Mouse (Mus musculus): ENCODE results near the gene Fam89b.
"Not testable (repeated sequence)": the region's sequence is repeated elsewhere in the genome, so short reads cannot be mapped to it uniquely, and the experiment has no call there.

Fam89b gene

DNA sequence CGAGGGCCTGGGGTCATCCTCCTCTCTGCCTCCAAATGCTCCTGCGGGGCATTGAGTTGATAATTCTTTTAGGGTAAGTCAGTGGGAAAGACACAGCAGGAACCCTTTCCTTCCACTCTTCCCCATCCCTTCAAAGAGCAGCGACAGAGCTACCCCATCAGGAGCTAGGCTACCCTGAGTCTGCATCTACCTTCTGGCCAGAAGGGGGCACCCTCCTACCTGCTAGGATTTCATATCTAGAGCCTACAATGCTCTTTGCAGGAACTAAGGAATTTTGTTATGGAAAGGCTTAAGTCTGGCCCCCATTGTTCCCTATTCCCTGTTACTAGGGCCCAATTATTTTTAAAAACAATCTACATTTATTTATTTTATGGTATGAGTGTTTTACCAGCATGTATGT, 18.2 kb downstream of the Fam89b start:
- DNase-seq (ENCODE audit: low read depth): peak; percentile 93

DNA sequence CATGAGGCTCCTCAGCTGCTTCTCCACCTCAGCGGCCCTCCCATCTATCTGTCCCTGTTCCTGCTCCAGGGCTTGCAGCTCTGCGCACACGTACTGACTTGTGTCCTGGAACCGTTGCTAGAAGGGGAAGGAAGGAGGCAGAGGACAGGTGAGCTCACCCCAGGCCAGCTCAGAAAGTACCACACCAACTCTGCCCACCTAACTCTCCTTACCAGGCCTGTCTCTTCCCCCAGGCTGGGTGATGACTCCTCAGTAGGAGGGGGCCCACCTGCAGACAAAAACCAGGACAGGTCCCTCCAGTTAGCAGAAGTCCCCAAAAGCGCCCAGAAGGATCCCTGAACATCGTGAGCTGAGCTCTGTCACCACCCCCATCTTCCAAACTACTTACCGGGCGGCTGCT, 18.9 kb downstream of the Fam89b start:
- no peak for DNase-seq (ENCODE audit: low read depth)

- no peak for DNase-seq (ENCODE audit: low read depth)
Measured at GRCm38 (mm10) chr19:5710068-5710467, 19.4 kb downstream of the Fam89b start.

GRCm38 (mm10) chr19:5704801-5705571, 24.5 kb downstream of the Fam89b start:
- DNase-seq (ENCODE audit: low read depth): peak; percentile 79

DNA sequence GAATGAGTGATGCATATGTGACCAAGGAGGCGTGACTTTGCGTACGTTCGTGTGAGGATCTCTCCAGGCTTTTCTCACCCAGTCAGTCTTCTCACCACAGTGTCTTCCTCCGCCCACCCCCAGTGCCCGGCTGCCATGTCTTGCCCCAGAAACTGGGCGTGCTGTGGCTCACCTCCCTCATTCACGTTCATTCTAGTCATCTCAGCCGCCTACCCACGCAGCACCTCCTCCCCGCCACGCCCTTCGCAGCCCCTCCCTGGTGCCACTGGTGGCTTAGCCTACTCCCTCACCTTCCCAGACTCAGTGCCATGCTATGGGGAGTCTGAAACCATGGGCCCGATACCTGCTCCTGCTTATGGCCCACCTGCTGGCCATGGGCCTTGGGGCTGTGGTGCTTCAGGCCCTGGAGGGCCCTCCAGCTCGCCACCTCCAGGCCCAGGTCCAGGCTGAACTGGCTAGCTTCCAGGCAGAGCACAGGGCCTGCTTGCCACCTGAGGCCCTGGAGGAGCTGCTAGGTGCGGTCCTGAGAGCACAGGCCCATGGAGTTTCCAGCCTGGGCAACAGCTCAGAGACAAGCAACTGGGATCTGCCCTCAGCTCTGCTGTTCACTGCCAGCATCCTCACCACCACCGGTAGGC, 25.2 kb downstream of the Fam89b start, which contains the start of gene Kcnk7:
Kcnk7 (plus strand) TSS at position 205 of the 638 bp plus-strand sequence.
- DNase-seq (ENCODE audit: low read depth): no peak

DNA sequence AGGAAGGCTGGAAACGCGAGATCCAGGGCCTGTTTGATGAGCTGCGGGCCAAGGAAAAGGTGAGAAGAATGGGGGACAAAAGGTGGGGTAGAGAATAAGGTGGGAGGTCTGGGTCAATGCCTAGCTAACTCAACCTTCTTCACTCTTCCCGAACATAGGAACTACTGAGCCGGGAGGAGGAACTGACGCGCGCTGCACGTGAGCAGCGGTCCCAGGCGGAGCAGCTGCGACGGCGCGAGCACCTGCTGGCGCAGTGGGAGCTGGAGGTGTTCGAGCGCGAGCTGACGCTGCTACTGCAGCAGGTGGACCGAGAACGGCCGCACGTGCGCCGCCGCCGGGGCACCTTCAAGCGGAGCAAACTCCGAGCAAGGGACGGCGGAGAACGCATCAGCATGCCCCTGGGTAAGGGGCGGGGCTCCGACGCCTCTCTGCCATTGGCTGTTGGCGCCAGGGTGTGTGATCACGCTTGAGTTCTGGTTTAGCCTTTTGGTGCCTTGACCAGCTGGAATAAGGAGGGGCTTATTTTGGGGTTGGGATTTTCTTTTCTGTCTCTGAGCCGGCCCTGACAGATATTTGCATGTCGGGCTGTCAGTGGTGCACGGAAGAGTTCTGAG, 33.5 kb downstream of the Fam89b start:
- DNase-seq (ENCODE audit: low read depth): no peak

- no peak for DNase-seq (ENCODE audit: low read depth)
Measured at GRCm38 (mm10) chr19:5693801-5694200, 35.7 kb downstream of the Fam89b start.

DNA sequence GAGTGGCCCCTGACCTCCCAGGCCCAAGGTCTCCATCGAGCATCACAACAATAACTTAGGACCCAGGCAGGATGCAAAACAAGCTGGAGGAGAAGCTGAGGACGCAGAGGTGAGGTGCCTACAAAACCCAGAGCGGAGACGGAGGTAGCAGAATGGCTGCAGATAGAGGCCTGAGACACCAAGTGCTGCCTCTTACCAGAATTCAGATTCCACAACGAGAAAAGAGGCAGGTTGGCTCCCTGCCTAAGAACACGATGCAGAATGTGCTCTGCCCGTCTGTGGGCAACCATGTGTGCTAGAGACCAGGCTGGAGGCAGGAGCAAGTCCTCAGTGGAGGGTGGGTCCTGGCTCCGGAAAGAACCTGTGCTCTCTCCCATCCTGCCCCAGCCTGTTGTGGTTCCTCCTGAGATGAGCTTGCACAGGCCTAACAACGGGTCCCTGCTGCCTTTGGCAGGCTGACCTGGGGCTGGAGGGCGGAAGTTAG, 36.5 kb downstream of the Fam89b start:
- no peak for DNase-seq (ENCODE audit: low read depth)

- no peak for DNase-seq (ENCODE audit: low read depth)
Measured at GRCm38 (mm10) chr19:5692086-5692912, 37.2 kb downstream of the Fam89b start.

DNA sequence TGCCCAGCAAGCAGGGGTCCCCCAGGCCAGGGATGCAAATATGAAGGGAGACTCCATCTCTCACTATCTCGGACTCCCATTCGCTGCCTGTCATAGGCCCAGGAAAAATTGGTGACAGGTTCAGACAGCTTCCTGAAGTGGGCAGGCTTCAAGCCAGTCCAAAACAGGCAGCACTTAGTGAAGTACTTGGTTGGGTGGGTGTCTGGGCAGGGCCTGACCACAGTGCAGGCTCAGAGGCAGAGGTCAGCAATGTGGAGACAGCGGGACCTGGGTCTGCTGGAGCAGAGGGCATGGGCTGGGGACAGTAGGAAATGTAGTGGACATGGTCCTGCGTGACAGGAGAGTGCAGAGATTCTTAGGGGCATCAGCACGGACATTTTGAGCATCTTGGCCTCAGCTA, 37.9 kb downstream of the Fam89b start:
- no peak for DNase-seq (ENCODE audit: low read depth)

DNA sequence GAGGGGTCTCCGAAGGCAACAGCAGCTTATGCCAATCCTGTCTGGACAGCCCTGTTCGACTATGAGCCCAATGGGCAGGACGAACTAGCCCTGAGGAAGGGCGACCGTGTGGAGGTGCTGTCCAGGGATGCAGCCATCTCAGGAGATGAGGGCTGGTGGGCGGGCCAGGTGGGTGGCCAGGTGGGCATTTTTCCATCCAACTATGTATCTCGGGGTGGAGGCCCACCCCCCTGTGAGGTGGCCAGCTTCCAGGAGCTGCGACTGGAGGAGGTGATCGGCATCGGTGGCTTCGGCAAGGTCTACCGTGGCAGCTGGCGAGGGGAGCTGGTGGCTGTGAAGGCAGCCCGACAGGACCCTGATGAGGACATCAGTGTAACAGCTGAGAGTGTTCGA, 39.1 kb downstream of the Fam89b start:
- DNase-seq (ENCODE audit: low read depth): peak; percentile 22

- DNase-seq (ENCODE audit: low read depth): peak; percentile 91
Measured at GRCm38 (mm10) chr19:5689565-5690342, 39.7 kb downstream of the Fam89b start.

DNA sequence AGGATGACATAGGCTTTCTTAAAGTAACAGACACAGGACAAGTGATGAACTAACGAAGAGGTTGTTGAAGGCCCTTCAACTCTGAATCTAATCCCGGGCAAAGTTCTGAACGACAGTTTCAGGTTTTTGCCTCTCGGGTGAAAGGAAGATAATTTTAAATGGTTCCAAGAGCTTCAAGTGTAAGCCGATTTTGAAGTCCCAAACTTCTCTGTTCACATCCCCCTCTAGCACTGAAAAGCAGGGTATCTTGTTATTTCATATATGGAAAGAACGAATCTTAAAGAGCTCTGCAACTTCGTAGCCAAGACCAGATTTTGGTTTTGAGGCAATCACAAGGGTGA, 40.4 kb downstream of the Fam89b start:
- no peak for DNase-seq (ENCODE audit: low read depth)

GRCm38 (mm10) chr19:5688200-5689087, 41.0 kb downstream of the Fam89b start, which contains the start of the genes Map3k11 and Pcnx3:
Gene Map3k11 (plus strand): TSS chr19:5688742.
Gene Pcnx3 (minus strand): TSS chr19:5688908.
- DNase-seq (ENCODE audit: low read depth): peak; percentile 100

- DNase-seq (ENCODE audit: low read depth): peak; percentile 35
Measured at GRCm38 (mm10) chr19:5687738-5688137, 41.7 kb downstream of the Fam89b start.

- DNase-seq (ENCODE audit: low read depth): not testable (repeated sequence)
Measured at GRCm38 (mm10) chr19:5686954-5687353, 42.5 kb downstream of the Fam89b start.

- no peak for DNase-seq (ENCODE audit: low read depth)
Measured at GRCm38 (mm10) chr19:5686437-5686836, 43.0 kb downstream of the Fam89b start.

GRCm38 (mm10) chr19:5685861-5686260, 43.6 kb downstream of the Fam89b start:
- no peak for DNase-seq (ENCODE audit: low read depth)

GRCm38 (mm10) chr19:5685431-5685830, 44.0 kb downstream of the Fam89b start:
- DNase-seq (ENCODE audit: low read depth): no peak

DNA sequence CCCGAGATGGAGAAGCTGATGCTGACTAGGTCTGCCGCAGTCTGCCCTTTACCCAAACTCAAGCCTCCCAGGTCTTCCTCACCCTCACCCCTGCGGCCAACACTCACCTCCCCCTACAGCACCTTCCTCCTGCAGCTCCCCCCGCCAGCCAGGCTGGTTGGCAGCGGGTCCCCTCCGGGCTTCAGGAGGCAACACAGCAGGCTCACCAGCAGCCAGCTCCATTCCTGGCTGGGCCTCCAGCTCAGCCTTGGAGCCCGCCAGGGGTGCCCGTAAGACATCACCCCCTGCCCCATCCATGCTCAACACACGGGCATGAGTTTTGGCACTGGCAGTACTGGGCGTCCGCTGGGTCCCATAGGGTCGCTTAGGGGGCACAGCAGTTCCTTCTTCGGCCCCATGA, 44.5 kb downstream of the Fam89b start:
- no peak for DNase-seq (ENCODE audit: low read depth)
